Mouse (Mus musculus): Measurements from ENCODE around the gene Col4a1.

Col4a1 gene

DNA sequence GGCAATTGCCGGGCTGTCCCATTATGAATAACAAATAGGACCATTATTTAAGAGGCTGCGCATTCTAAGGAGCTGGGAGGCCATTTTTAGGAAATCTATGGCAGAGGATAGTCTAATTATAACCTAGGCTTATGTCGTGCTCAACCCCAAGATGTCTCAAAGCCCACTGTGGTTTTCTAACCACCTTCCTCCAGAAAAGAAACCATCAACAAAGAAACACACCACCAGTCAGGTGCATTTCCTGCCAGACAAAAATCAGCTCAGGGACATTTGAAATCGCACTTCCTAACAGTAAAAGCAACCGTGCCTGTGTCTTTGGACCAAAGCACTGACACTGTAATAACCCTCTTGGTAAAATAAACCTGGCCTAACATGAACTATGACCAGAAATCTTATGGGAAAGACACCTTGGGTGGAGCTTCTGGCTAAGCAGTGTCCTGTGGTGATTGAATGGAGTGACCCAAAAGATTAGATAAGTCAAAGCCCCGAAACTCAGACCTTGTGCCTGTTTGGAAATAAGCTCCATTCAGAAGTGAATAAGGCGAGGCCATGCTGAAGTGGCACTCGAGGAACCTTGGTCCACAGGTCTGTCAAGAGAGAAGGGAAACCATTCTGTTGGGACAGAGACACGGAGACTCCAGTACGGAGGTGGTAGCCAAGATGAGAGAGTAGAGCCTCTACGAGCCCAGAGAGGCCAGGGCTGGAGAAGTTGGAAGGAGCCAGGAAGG lies 131.0 kb downstream of the Col4a1 start:
- DNase-seq (ENCODE audit: low spot score in 2 of 2), result no peak

DNA sequence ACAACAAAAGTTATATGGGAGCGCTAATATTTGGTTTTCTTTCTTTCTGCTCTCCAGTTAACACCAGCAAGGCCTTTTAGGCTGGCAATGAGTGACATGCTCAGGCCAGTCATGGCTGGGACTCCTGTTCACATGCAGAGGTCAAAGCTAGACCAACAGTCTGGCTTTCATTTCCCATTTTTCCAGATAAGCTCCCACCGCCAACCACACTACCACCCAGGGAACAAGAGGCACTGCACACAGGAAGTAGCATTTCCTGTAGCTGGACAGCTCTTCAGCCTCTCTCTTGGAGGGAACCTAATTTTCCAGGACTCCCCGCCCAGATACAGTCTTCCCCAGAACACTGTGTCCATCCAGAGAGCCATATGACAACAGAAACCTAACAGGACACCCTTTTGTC lies 132.8 kb downstream of the Col4a1 start:
- no peak for DNase-seq (ENCODE audit: low spot score in 2 of 2)

DNA sequence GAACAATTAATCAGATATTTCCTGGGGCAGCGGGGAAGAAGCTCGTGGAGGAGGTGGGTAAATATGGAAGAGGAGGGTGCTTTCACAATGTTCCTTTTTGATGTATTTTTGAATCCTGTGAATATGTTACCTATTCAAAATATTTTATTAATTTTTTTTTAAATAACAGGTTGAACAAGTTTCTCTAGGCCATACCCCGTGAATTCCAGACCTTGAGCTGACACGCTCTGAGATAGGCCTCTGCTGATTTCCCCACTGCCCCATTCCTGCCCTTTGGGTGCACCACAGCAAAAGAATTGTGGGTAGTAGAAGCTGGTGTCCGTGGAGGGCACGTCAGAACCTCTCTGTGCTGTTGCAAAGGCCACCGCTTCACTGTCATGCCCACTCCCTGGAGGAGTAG lies 136.2 kb downstream of the Col4a1 start:
- DNase-seq (ENCODE audit: low spot score in 2 of 2), result no peak

DNA sequence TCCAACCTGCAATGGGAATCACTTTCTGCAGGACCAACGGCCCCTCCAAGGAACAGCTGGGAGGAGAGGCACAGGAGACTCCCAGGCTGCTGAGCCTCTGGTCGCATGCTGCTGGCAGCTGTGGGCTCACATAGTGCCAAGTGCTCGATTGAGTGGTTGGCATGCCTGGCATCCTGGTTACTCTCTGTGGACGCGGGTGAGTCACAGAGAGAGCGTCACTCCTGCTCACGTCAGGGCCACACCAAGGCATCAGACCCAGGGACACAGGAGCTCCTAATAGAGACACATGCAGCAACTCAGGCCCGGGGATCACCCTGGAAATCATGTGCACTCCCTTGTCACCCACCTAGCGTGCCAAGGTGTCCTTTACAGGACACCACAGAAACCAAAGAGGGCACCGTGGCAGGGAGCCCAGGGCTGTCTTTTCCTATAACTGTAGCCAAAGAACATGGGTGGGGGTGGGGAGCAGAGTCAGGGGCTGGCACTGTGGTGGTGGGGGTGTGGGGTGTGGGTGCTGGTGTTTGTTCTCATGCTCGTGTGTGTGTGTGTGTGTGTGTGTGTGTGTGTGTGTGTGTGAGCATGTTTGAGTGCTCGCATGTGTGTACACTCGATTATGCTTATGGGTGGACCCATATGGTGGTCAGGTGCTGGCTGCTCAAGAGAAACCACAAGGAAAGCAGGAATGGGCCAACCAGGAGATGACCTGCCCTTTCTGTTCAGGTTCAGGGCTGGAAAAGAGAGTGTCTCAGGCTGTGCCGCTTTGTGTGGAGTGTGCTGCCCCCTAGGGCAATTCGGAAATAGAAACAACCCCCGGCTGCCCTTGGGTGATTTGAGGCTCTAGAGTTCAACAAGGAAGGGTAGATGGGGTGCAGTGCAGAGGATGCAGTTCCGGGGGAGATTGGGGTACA lies 139.1 kb downstream of the Col4a1 start:
- DNase-seq (ENCODE audit: low spot score in 2 of 2), result no peak

DNA sequence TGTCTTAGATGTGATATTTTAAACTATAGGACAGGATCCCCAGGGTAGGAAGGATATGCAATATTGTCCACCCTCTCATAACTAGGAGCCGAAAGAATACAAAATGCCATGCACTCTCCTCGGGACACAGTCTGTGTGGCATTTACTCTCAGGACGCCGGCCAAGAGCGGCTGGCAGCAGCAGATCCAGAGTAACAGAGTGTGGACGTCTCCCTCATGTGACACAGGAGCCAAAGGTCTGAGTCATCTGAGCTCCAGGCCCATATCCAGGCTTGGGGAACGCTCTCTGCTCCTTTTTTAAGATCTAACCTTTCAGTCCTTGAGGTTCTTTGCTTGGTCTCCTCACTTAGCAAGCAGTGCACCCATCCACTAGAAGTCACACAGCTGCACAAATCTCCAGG lies 141.1 kb downstream of the Col4a1 start:
- no peak for DNase-seq (ENCODE audit: low spot score in 2 of 2)

DNA sequence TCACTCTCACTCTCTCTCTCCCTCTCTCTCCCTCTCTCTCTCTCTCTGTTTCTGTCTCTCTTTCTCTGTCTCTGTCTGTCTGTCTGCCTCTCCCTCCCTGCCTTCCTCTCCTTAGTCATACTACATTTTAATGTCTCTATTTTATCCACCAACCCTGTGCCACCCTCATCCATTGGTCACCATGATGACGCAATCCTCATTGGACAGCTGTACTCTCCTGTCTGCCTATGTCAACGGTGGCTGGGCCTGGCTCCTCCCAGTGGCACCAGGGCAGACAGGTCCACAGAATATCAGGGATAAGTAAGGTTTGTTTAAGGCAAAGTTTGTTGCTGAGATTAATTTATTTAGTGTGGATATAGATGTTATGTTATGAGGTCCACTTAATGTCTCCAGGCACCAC lies 143.2 kb downstream of the Col4a1 start:
- DNase-seq (ENCODE audit: low spot score in 2 of 2), result no peak

DNA sequence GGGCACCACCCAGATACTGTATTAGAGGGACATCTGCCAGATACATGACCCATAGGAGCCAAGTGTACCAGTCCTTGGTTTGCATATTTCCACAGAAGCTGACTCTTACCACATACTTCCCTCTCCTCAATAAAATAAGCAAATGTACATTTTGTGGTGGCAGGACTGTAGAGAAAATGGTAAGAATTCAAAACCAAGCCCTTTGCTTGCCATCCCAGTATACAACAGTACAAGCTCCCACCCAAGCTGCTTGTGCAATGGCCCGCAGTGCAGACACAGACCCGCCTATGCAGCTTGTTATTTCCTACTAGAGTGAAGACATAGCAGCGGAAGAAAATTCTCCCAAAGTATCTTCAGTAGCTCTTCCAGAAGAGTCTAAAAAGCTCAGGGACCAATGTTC lies 143.8 kb downstream of the Col4a1 start:
- DNase-seq (ENCODE audit: low spot score in 2 of 2), result no peak

DNA sequence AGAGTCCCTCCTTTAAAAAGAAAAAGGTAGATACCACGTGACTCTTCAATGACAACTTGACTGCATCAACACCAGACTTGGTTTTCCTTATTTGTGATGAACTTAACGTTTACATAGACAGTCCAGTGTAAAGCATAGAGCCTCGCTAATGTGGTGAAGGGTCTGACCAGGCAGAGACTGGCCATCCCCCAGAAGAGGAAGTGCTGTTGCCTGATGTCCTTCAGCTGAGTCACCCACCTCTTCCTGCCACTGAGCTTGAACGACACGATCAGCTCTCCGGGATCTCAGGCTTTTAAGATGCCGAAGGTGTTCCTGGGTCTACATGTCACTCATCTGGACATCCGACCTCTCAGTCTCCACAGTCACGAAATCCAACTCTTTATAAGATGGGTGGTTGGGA lies 144.7 kb downstream of the Col4a1 start:
- DNase-seq (ENCODE audit: low spot score in 2 of 2), result no peak

DNA sequence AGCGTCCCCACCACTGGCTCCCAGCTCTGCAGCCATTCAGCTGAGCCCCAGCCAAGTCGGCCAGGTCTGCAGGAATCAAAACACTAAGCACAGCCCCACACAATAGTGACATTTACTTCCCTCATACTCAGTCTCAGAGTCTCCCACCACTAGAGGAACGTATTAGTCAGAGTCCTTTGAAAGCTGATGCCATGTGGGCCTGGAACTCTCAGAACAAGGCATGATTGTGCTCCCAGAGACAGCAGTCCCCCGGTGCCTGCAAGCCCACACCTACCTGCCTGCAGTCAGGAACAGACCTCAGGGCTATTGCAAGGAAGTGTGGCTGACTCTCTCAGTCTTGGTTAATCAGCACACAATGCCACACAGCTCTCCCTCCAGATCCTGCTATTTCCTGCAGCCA lies 147.0 kb downstream of the Col4a1 start:
- DNase-seq (ENCODE audit: low spot score in 2 of 2), result no peak

DNA sequence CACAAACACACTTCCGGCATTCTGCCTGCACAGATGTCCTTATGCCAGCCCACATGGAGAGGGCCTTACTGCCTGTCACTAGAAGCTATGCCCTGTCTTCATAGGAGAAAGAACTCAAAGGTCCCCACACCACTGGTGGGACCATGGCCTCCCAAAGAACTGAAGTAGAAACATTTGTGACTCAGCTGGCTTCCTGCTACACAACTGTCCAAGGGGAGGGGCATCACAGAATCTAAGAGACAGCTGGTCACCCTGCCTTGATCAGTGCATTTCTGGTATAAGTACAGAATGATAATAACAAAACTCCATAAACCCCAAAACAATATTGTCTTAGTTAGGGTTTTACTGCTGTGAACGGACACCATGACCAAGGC lies 156.3 kb downstream of the Col4a1 start:
- DNase-seq (ENCODE audit: low spot score in 2 of 2), result no peak

DNA sequence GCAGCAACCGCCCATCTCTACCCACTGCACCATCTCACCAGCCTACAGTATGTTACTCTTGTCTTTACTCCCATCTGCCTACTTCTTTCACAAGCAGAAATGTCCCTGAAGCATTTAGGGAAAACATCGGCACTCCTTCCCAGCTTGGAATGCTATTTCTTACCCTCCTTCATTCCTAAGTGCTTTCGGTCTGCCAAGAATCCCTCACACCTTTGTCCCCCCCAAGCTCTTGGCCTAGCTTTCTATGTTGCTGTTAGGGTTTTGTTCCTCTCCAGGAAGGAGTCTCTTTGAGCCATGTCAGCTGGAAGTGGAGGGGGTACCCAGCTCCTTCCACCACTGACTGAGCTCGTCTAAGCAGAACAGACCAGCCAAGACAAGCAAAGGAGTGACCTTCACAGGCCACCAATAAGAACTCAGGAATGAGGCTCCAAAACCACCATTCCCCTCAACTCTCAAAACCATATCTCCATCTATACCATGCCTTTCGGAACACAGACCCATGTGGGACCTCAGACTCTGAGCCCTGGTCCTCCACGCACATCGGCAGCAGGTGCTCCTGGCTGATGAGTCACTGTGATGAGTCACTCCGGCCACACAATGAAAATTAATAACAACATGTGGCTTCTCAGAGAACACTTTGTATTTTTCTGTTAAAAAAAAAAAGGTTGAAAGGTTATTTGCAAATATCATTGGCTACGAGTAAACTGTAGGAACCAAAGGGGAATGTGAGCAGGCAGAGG lies 156.9 kb downstream of the Col4a1 start:
- DNase-seq (ENCODE audit: low spot score in 2 of 2), result no peak

DNA sequence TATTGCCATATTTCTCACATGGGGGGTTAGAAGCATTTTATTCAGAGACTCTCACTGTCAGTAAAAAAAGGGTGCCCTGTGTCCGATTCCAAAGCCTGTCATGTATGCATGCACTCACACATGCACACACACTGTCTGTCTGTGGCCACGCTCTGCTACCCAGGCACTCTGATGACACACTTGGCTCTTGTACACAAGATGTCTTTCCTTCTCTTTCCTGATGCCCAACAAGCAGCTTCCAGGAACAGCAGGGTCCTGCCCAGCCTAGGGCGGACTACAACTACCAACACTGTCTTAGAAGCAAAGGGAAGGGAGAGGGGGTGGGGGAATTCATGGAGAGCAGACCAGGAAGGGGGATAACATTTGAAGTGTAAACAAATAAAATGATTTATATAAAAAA lies 162.4 kb downstream of the Col4a1 start:
- DNase-seq (ENCODE audit: low spot score in 2 of 2), result no peak

DNA sequence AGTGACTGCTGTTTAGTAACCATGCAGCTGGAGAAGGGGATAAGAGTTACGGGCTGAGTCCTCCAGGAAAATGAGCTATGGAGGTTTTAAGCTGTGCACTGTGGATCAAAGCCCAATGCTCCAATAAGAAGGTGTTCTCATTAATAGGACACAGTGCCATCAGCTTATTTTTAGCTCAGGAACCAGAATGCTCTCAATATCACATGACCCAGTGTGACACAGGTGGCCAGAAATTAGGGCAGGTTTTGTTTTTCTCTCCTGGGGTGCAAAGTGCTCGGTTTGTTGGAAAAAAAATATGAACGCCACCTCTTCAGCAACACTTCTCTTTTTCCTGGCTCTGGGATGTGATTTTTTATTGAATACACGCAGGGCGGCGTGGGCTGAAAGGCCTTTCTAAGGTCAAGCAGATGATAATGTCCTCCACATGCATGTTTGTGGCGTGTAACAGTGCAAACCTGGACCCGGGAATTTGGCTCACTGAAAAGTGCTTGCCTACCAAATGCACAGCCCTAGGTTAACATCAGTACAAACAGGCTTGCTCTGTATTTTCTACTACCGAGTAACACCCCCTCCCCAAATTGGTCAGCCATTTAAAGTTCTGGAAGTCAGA lies 163.3 kb downstream of the Col4a1 start:
- no peak for DNase-seq (ENCODE audit: low spot score in 2 of 2)

DNA sequence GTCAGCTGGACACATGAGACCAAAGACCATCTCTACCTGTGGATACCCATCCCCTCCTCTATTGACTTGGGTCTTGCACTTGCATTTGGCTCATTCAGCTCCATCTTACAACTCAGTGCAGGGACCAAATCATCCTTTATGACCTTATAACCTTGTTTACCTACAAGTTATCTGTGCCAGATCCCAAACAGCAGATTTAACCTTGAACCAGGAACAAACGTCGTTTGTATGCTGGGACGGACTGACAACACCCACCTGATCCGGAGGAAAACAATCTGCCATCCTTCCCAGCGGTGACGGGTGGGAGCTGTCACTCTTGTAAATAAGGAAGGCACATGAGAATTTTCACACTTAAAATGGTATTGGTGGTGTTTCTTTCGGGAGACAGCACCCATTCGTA lies 163.8 kb downstream of the Col4a1 start:
- DNase-seq (ENCODE audit: low spot score in 2 of 2), result no peak
